Mouse (Mus musculus) kidney, adult 2 months (tissue): ENCODE data around the gene Map2k7.

Experiments
- CTCF ChIP-seq: fragments of 200-500 bp; conservative IDR thresholded peaks from 2 replicates; pipeline ENCODE4 v1.5.1; 2011; ENCODE audit warnings: low read depth, mild to moderate bottlenecking, control low read depth, low read length, moderate library complexity, mixed read lengths; ENCODE audit not compliant: insufficient read depth, insufficient read length
- POLR2A ChIP-seq: fragments of 200-500 bp; IDR thresholded peaks from one replicate; pipeline ENCODE4 v1.6.1; 2011; ENCODE audit warnings: low read depth, low read length, control low read depth

DNA sequence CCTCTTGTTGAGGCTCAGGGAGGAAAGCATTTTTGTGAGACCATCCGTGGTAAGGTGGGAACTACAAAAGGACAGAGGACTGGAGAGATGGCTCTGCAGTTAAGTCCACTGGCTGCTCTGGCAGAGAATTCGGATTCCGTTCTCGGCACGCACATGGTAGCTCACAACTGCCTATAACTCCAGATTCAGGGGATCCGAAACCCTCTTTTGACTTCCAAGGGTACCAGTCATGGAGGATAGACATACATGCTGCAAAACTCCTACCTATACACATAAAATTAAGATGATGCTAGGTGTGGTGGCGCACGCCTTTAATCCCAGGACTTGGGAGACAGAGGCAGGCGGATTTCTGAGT lies 37.5 kb downstream of the Map2k7 start:
- TF ChIP-seq CTCF, result no peak
- no peak for TF ChIP-seq POLR2A
